Mouse (Mus musculus): ENCODE data around the gene Plcg1.

Gene Plcg1

GRCm38 (mm10) chr2:160771325-160772276 is 40.5 kb downstream of the Plcg1 start:
- WGBS = 87% methylated on average over 8 of the region's 8 CpGs

- 56% methylated on average over 2 of the region's 2 CpGs for WGBS
Measured at GRCm38 (mm10) chr2:160778034-160778433, 46.9 kb downstream of the Plcg1 start.

GRCm38 (mm10) chr2:160780154-160780833 is 49.2 kb downstream of the Plcg1 start:
- WGBS = 74% methylated on average over 13 of the region's 13 CpGs

- 68% methylated on average over 2 of the region's 2 CpGs for WGBS
Measured at GRCm38 (mm10) chr2:160780834-160781219, 49.7 kb downstream of the Plcg1 start.

- 31% methylated on average over 1 of the region's 1 CpGs for WGBS
Measured at GRCm38 (mm10) chr2:160786333-160786732, 55.2 kb downstream of the Plcg1 start.

- 86% methylated on average over 1 of the region's 1 CpGs for WGBS
Measured at GRCm38 (mm10) chr2:160789046-160789445, 57.9 kb downstream of the Plcg1 start.

GRCm38 (mm10) chr2:160793117-160793516 is 62.0 kb downstream of the Plcg1 start:
- WGBS = 66% methylated on average over 2 of the region's 2 CpGs

GRCm38 (mm10) chr2:160796973-160797372 is 65.9 kb downstream of the Plcg1 start:
- 14% methylated on average over 2 of the region's 2 CpGs for WGBS

- WGBS = 98% methylated on average over 1 of the region's 1 CpGs
Measured at GRCm38 (mm10) chr2:160798206-160798605, 67.1 kb downstream of the Plcg1 start.

GRCm38 (mm10) chr2:160800967-160801366 is 69.9 kb downstream of the Plcg1 start:
- 93% methylated on average over 1 of the region's 1 CpGs for WGBS

- WGBS = 92% methylated on average over 3 of the region's 3 CpGs
Measured at GRCm38 (mm10) chr2:160802326-160802725, 71.2 kb downstream of the Plcg1 start.

GRCm38 (mm10) chr2:160804794-160805527 is 73.9 kb downstream of the Plcg1 start:
- WGBS = 67% methylated on average over 4 of the region's 4 CpGs

- WGBS = 30% methylated on average over 3 of the region's 3 CpGs
Measured at GRCm38 (mm10) chr2:160806091-160806521, 75.0 kb downstream of the Plcg1 start.

GRCm38 (mm10) chr2:160810802-160811201 is 79.7 kb downstream of the Plcg1 start:
- WGBS = 93% methylated on average over 1 of the region's 1 CpGs
